Mouse (Mus musculus) urinary bladder, adult 2 months (tissue): ENCODE measurements around the gene Ccdc91. TPM values are rescaled to one million over a fixed set of nuclear protein-coding genes. Genes with fewer than 3 reads are reported as not detected.

ENCODE experiments used
- polyA plus RNA-seq: library from polyadenylated mRNA; depleted of rRNA; stranded (reverse); fragments of >200 nt; gene quantifications from 2 replicates; pipeline ENCODE4 v1.2.3, GENCODE M21; 2012; rRNA removed

Gene Ccdc91
- polyA plus RNA-seq, 1 experiment = 33.9 TPM

Other genes with a start within 250 kb of the Ccdc91 start
- 94.4 and 138 TPM in 2 replicates for gene Pthlh, start 211.6 kb upstream of the Ccdc91 start, polyA plus RNA-seq